Mouse (Mus musculus): ENCODE measurements around the gene Rp9.

DNA sequence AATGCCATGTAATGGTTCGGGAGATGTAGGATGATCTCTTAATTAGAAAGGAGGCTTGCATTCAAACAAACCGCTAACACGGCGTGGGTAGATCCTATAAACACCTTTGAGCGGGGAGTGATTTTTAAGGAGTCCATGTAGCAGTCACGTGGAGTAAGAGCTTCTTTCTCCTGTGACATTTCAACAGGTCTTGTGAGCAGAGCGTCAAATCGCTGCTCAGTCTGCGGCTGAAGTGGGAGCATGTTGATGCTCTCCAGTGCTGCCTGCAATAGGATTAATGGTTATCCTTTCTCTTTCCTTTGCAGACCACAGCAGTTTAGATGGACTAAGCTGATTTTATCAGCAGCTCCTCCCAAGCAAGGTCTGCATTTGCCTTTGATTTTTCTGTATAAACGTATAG, 6.7 kb upstream of the Rp9 start:
- TF ChIP-seq POLR2A (IDR thresholded peaks at IDR 0.05; ENCODE audit: extremely low read depth, insufficient read depth, low read length) (no peak), CTCF (IDR thresholded peaks at IDR 0.05; ENCODE audit: extremely low read depth, insufficient read depth, low read length) (no peak)
